ENCODE assay signal across 14 mouse cellular contexts in genomic region chr11:4497501-4498118, GRCm38 (mm10). TPM values are rescaled to one million over a fixed set of nuclear protein-coding genes. Genes with fewer than 3 reads are reported as not detected.
DNase-seq lines count a peak whose midpoint lies in the region; ATAC-seq and TF ChIP-seq lines count a peak whose summit lies in the region.
"Had no signal": no experiment of that assay in that cellular context is flagged by ENCODE, and none has a peak within 500 bp of the region (broad histone marks: within the 10 kb centered on the region; RNA-seq: fewer than 3 reads in every experiment).

No protein-coding gene starts in this region.

- H3K9me3 ChIP-seq in stomach, postnatal 0 days (ENCODE audit: control insufficient read depth, low read length) = no peaks in the 10 kb centered on the region
- H3K9me3 ChIP-seq: embryonic facial prominence, embryonic 13.5 days; heart, embryonic 15.5 days; limb, embryonic 12.5 days had no signal

- H3K36me3 ChIP-seq in stomach, postnatal 0 days (ENCODE audit: control insufficient read depth, insufficient read depth, low read length) = 0 out of 2 replicates have a peak, but pooled peaks cover 2% of the 10 kb centered on the region

- DNase-seq in adrenal gland, adult (ENCODE audit: inconsistent age in 2 of 2, low spot score in 1 of 2) = peak; percentile 27 to 68
- DNase-seq in adrenal gland, postnatal 14 days = no peak
- peak; percentile 34 for DNase-seq in ovary, adult 18-20 months (ENCODE audit: low spot score)
- no peak for DNase-seq in ovary, postnatal 36 days (ENCODE audit: low spot score)
- DNase-seq in stomach, postnatal 0 days (ENCODE audit: low spot score) = peak; percentile 69
- DNase-seq in liver = no peak
- DNase-seq in heart, postnatal 4 days = no peak
- DNase-seq: right cerebral cortex, postnatal 4 days; thymus, postnatal 14 days had no signal

- TF ChIP-seq EP300 in stomach, postnatal 0 days (optimal IDR thresholded peaks at IDR 0.05) = no peak

- H3K4me1 ChIP-seq in stomach, postnatal 0 days (replicated peaks; ENCODE audit: control insufficient read depth, insufficient read depth) = no peaks in the 10 kb centered on the region
- H3K4me1 ChIP-seq: embryonic facial prominence, embryonic 13.5 days; heart, embryonic 15.5 days; limb, embryonic 12.5 days had no signal

- no peak overlapping the region for H3K4me3 ChIP-seq in stomach, postnatal 0 days (ENCODE audit: low read depth, low read length)
- H3K4me3 ChIP-seq: embryonic facial prominence, embryonic 13.5 days; heart, embryonic 15.5 days; limb, embryonic 12.5 days; myocyte had no signal

- no peaks in the 10 kb centered on the region for H3K27me3 ChIP-seq in stomach, postnatal 0 days (ENCODE audit: control insufficient read depth, insufficient read depth, low read length)
- H3K27me3 ChIP-seq: embryonic facial prominence, embryonic 13.5 days; heart, embryonic 15.5 days; limb, embryonic 12.5 days had no signal

- no peak overlapping the region for H3K9ac ChIP-seq in stomach, postnatal 0 days (ENCODE audit: low read length)
- H3K9ac ChIP-seq: embryonic facial prominence, embryonic 13.5 days; heart, embryonic 15.5 days; limb, embryonic 12.5 days had no signal

- TF ChIP-seq CTCF in stomach, postnatal 0 days (IDR thresholded peaks at IDR 0.05; ENCODE audit: low read depth) = no peak

- H3K4me2 ChIP-seq in stomach, postnatal 0 days (replicated peaks; ENCODE audit: low read depth) = no peak overlapping the region
- H3K4me2 ChIP-seq: embryonic facial prominence, embryonic 13.5 days; heart, embryonic 15.5 days; limb, embryonic 12.5 days had no signal

- ATAC-seq in inflammation-experienced regulatory T-cells, adult 6 months = peak; percentile 87
- ATAC-seq in stomach, postnatal 0 days (ENCODE audit: low FRiP score, low TSS enrichment) = peak; percentile 93

- peak overlapping the region; percentile 78 for H3K27ac ChIP-seq in stomach, postnatal 0 days (replicated peaks)
- H3K27ac ChIP-seq: embryonic facial prominence, embryonic 13.5 days; heart, embryonic 15.5 days; limb, embryonic 12.5 days had no signal

- WGBS in stomach, postnatal 0 days = 54% methylated on average over 10 of the region's 10 CpGs

RNA-seq across cellular contexts. Expression of gene Hormad2, which starts 56.7 kb away (rescaled TPM):
- total RNA-seq in adrenal gland, postnatal 14 days (2021) = 0.38 and 2.3 TPM in 2 replicates
- polyA plus RNA-seq in inflammation-experienced regulatory T-cells, adult 6 months (2017; shearing (Covaris generic)) = 1 to 10 TPM in 1 of 3 experiments, under 1 TPM in 2; 0.47 to 2.1 (median 0.60) TPM
- 0.11 and 0.51 TPM in 2 replicates for polyA plus RNA-seq in stomach, postnatal 0 days (2015; fragmentation: Nextera tagmentation; extraction: Ambion mirVana)
- total RNA-seq in heart, postnatal 4 days (2021) = under 1 TPM; 0.29 to 0.52 TPM
- polyA plus RNA-seq: embryonic facial prominence, embryonic 13.5 days had no signal

Comparison
In these comparisons a context has a peak if more than half of its experiments do, and no peak if none do; other contexts are left out.
1. DNase-seq: peak in adrenal gland, adult (2 of 2), ovary, adult 18-20 months (single experiment) and stomach, postnatal 0 days (single experiment); none in adrenal gland, postnatal 14 days (single experiment), ovary, postnatal 36 days (single experiment), liver (single experiment) and heart, postnatal 4 days (single experiment).